Mouse (Mus musculus) midbrain, embryonic 11.5 days (tissue): ENCODE results near the gene Gsdma3. TPM values are rescaled to one million over a fixed set of nuclear protein-coding genes. Genes with fewer than 3 reads are reported as not detected.
"Not testable (repeated sequence)": the region's sequence is repeated elsewhere in the genome, so short reads cannot be mapped to it uniquely, and the experiment has no call there.

Experiments used
- ATAC-seq: fragments of 200-750 bp; cut with Nextera tagmentation; 2 replicates; pipeline ENCODE4 v1.8.0; 2017; ENCODE audit warnings: moderate TSS enrichment, moderate library complexity; ENCODE audit not compliant: low FRiP score
- DNase-seq: peaks from one replicate; pipeline ENCODE4 v3.0.0; 2015; ENCODE audit warnings: low spot score; ENCODE audit errors: missing footprints
- H3K27ac ChIP-seq: fragments of 300-500 bp; sonication (generic); 2 replicates; pipeline ENCODE4 v1.5.1; 2014; ENCODE audit warnings: low read depth, low read length
- H3K27me3 ChIP-seq: fragments of 300-500 bp; sonication (generic); 2 replicates; pipeline ENCODE4 v1.6.1; 2014; ENCODE audit warnings: mild to moderate bottlenecking, low read length, moderate library complexity, mixed read lengths; ENCODE audit not compliant: control insufficient read depth, insufficient read depth
- H3K36me3 ChIP-seq: fragments of 300-500 bp; sonication (generic); 2 replicates; pipeline ENCODE4 v1.6.1; 2014; ENCODE audit warnings: mild to moderate bottlenecking, low read length, moderate library complexity, mixed read lengths; ENCODE audit not compliant: control insufficient read depth, insufficient read depth
- H3K4me1 ChIP-seq: fragments of 300-500 bp; sonication (generic); 2 replicates; pipeline ENCODE4 v1.6.1; 2014; ENCODE audit warnings: low read length; ENCODE audit not compliant: control insufficient read depth, insufficient read depth
- H3K4me2 ChIP-seq: fragments of 300-500 bp; sonication (generic); 2 replicates; pipeline ENCODE4 v1.6.1; 2014; ENCODE audit warnings: mild to moderate bottlenecking, moderate library complexity
- H3K4me3 ChIP-seq: fragments of 300-500 bp; sonication (generic); 2 replicates; pipeline ENCODE4 v1.5.1; 2014; ENCODE audit warnings: low read depth, low read length
- H3K9ac ChIP-seq: fragments of 300-500 bp; sonication (generic); 2 replicates; pipeline ENCODE4 v1.6.1; 2014; ENCODE audit warnings: low read length
- H3K9me3 ChIP-seq: fragments of 300-500 bp; sonication (generic); 2 replicates; pipeline ENCODE4 v1.6.1; 2016; ENCODE audit warnings: low read length; ENCODE audit not compliant: control insufficient read depth
- WGBS: fragments of 180-500 bp; shearing (Covaris S2); extraction: QIAGEN DNeasy Blood & Tissue Kit; methylation state at CpG from one replicate; pipeline ENCODE4 v1.1.7; 2014; 5-methylcytosine and 5-hydroxymethylcytosine counted together
- polyA plus RNA-seq: library from polyadenylated mRNA; unstranded; fragments of >200 nt; fragmentation: Nextera tagmentation; extraction: Ambion mirVana; gene quantifications from 2 replicates; pipeline ENCODE4 v1.2.1, GENCODE M21; 2014

The Gsdma3 gene
- polyA plus RNA-seq, 1 experiment from 2014 or later, result not detected

DNA sequence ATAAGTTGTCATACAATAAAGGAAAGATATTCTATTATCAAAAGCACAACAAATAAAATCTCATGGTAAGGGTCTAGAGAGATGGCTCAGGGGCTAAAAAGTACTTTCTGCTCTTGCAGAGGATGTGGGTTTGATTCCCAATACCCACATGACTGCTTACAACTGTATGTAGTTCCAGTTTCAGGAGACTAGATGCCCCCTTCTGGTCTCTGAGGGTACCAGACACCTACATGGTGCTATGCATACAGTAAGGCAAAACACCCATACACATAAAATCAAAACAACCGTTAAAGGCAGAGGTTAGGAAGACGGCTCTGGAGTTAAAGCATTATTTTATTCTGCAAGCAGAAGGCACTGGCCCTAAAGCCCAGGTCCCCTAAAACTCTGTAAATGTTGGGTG lies 22.2 kb upstream of the Gsdma3 start:
- ATAC-seq (no peak), DNase-seq (no peak)
- Histone ChIP-seq H3K27ac (no peak overlapping the region), H3K4me3 (no peak overlapping the region), H3K36me3 (no peaks in the 10 kb centered on the region), H3K27me3 (peaks cover 2% of the 10 kb centered on the region; the same call in 1 of the 2 replicates), H3K4me2 (no peak overlapping the region), H3K4me1 (peaks cover 5% of the 10 kb centered on the region), H3K9ac (no peak overlapping the region), H3K9me3 (no peaks in the 10 kb centered on the region)
- 82% methylated on average over 2 of the region's 2 CpGs for WGBS

GRCm38 (mm10) chr11:98604911-98605310 lies 21.2 kb upstream of the Gsdma3 start:
- H3K36me3 ChIP-seq, H3K9ac ChIP-seq, H3K9me3 ChIP-seq, ATAC-seq, H3K4me1 ChIP-seq, DNase-seq, H3K27me3 ChIP-seq, H3K4me3 ChIP-seq, H3K4me2 ChIP-seq, H3K27ac ChIP-seq: not testable (repeated sequence)
- WGBS, result 69% methylated on average over 6 of the region's 6 CpGs

DNA sequence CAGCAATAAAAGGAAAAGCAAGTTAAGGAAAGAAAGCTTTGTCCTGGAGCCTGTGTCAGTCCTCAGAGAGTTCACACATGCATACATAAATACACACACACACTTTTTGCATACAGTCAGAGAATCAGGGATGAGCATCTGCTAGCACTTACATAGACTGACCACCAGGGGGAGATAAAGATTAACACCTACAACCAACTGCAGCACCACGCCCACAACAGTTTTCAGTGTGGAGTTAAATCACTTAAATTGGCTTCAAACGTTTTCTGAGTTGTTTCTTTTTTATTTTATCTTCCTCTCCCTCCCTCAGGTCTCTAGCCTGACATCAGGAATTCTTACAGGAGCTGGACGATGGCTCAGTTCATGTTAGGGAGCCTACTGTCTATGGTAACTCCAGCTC lies 19.4 kb upstream of the Gsdma3 start:
- Histone ChIP-seq H3K36me3 (no peaks in the 10 kb centered on the region), H3K4me2 (no peak overlapping the region), H3K9me3 (no peaks in the 10 kb centered on the region), H3K27ac (no peak overlapping the region), H3K4me1 (peaks cover 5% of the 10 kb centered on the region), H3K27me3 (no peaks in the 10 kb centered on the region), H3K9ac (no peak overlapping the region), H3K4me3 (no peak overlapping the region)
- peak; percentile 89 for DNase-seq
- 11% methylated on average over 3 of the region's 3 CpGs for WGBS
- no peak for ATAC-seq

- no peak overlapping the region for H3K9ac ChIP-seq
- no peak overlapping the region for H3K4me2 ChIP-seq
- no peak overlapping the region for H3K27ac ChIP-seq
- 92% methylated on average over 13 of the region's 13 CpGs for whole genome bisulfite sequencing
- no peaks in the 10 kb centered on the region for H3K27me3 ChIP-seq
- no peaks in the 10 kb centered on the region for H3K4me1 ChIP-seq
- no peaks in the 10 kb centered on the region for H3K36me3 ChIP-seq
- ATAC-seq (no peak), DNase-seq (no peak)
- no peaks in the 10 kb centered on the region for H3K9me3 ChIP-seq
- no peak overlapping the region for H3K4me3 ChIP-seq
Observed at GRCm38 (mm10) chr11:98620791-98621190, 5.4 kb upstream of the Gsdma3 start.

- not testable (repeated sequence) for H3K27me3 ChIP-seq, H3K27ac ChIP-seq, ATAC-seq, DNase-seq, H3K36me3 ChIP-seq, H3K4me1 ChIP-seq, H3K9me3 ChIP-seq, H3K9ac ChIP-seq, H3K4me2 ChIP-seq, H3K4me3 ChIP-seq
- WGBS, result 81% methylated on average over 6 of the region's 6 CpGs
Observed at GRCm38 (mm10) chr11:98623981-98624380, 2.2 kb upstream of the Gsdma3 start.

GRCm38 (mm10) chr11:98624381-98624780 lies 1.8 kb upstream of the Gsdma3 start:
- H3K27ac ChIP-seq, H3K4me2 ChIP-seq, H3K4me1 ChIP-seq, H3K9me3 ChIP-seq, DNase-seq, H3K4me3 ChIP-seq, H3K9ac ChIP-seq, H3K27me3 ChIP-seq, H3K36me3 ChIP-seq, ATAC-seq: not testable (repeated sequence)
- WGBS, result 89% methylated on average over 2 of the region's 2 CpGs

DNA sequence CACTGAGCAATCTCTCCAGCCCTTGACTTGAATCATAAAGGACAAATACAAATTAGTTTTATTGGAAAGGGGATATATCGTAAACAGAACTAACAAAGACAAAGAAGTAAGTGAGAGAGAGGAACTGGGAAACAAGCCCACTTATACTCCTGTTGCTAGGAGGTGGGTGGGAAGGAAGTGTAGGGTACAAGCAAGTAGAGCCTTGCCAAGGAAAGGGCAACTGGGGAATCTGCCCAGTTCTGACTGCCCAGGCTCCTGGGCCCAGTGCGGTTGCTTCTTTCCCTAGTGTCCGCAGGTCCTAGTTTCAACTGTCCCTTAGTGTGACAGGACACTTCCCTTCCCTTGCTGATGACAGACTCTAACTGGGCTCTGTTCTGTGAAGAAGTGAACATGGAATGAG lies 2.5 kb downstream of the Gsdma3 start:
- Histone ChIP-seq H3K4me1 (no peaks in the 10 kb centered on the region), H3K27ac (no peak overlapping the region), H3K36me3 (no peaks in the 10 kb centered on the region), H3K4me3 (no peak overlapping the region), H3K9ac (no peak overlapping the region), H3K9me3 (no peaks in the 10 kb centered on the region), H3K27me3 (no peaks in the 10 kb centered on the region), H3K4me2 (no peak overlapping the region)
- DNase-seq (no peak), ATAC-seq (no peak)
- 95% methylated on average over 3 of the region's 3 CpGs for WGBS

- H3K27ac ChIP-seq, result no peak overlapping the region
- ATAC-seq (no peak), DNase-seq (no peak)
- H3K36me3 ChIP-seq, result no peaks in the 10 kb centered on the region
- no peaks in the 10 kb centered on the region for H3K9me3 ChIP-seq
- 94% methylated on average over 5 of the region's 5 CpGs for WGBS
- H3K9ac ChIP-seq, result no peak overlapping the region
- no peaks in the 10 kb centered on the region for H3K27me3 ChIP-seq
- H3K4me1 ChIP-seq, result no peaks in the 10 kb centered on the region
- no peak overlapping the region for H3K4me2 ChIP-seq
- no peak overlapping the region for H3K4me3 ChIP-seq
Observed at GRCm38 (mm10) chr11:98630646-98631045, 4.5 kb downstream of the Gsdma3 start.

GRCm38 (mm10) chr11:98635312-98635970 lies 9.3 kb downstream of the Gsdma3 start:
- not testable (repeated sequence) for H3K4me3 ChIP-seq, H3K9ac ChIP-seq, DNase-seq, H3K27ac ChIP-seq, H3K4me1 ChIP-seq, ATAC-seq, H3K36me3 ChIP-seq, H3K27me3 ChIP-seq, H3K4me2 ChIP-seq, H3K9me3 ChIP-seq
- WGBS, result 39% methylated on average over 10 of the region's 10 CpGs
